Mouse (Mus musculus): ENCODE results near the gene Hsph1. TPM values are rescaled to one million over a fixed set of nuclear protein-coding genes. Genes with fewer than 3 reads are reported as not detected.

Gene Hsph1
- total and polyA plus RNA-seq, 3 experiments, result 12.6 to 75.7 (median 62.1) TPM

- no peak overlapping the region for H3K9ac ChIP-seq (ENCODE audit: low read depth, low read length)
- H3K36me3 ChIP-seq (ENCODE audit: control insufficient read depth, insufficient read depth, low read length), result no peaks in the 10 kb centered on the region
- no peaks in the 10 kb centered on the region for H3K27me3 ChIP-seq (ENCODE audit: control insufficient read depth, insufficient read depth, low read length)
- no peaks in the 10 kb centered on the region for H3K79me2 ChIP-seq (replicated peaks; ENCODE audit: control insufficient read depth, insufficient read depth, low read length)
- intact Hi-C loops (cut with DNase I), result no loop called here
- no peak for DNase-seq
- no peak for TF ChIP-seq POLR2A (IDR thresholded peaks at IDR 0.05; ENCODE audit: insufficient read depth, low read depth, low read length)
- no peak for TF ChIP-seq CTCF (IDR thresholded peaks at IDR 0.05)
- TF ChIP-seq EP300 (IDR thresholded peaks at IDR 0.05; ENCODE audit: insufficient read depth, low read depth, low read length), result no peak
- no peak overlapping the region for H3K27ac ChIP-seq
- peaks cover 2% of the 10 kb centered on the region; the same call in 1 of the 2 replicates for H3K4me1 ChIP-seq (ENCODE audit: control insufficient read depth, insufficient read depth, low read length)
- no peak overlapping the region for H3K4me3 ChIP-seq
- 68% methylated on average over 11 of the region's 11 CpGs for whole genome bisulfite sequencing
Observed at GRCm38 (mm10) chr5:149566026-149566425, 70.2 kb downstream of the Hsph1 start.

Other genes with a start within 250 kb of the Hsph1 start
- gene Medag, start 224.6 kb downstream of the Hsph1 start, total RNA-seq (2021), result 10 to 100 TPM; 12.3 to 12.5 TPM
- gene Medag, start 224.6 kb downstream of the Hsph1 start, polyA plus RNA-seq (2012; rRNA removed), result 6.7 and 10.9 TPM in 2 replicates
- not detected for gene Tex26, start 196.7 kb downstream of the Hsph1 start, total RNA-seq (2021)
- not detected in 2 replicates for gene Tex26, start 196.7 kb downstream of the Hsph1 start, polyA plus RNA-seq (2012; rRNA removed)
- gene Wdr95, start 107.7 kb downstream of the Hsph1 start, total RNA-seq (2021), result not detected
- 0.06 and 0.29 TPM in 2 replicates for gene Wdr95, start 107.7 kb downstream of the Hsph1 start, polyA plus RNA-seq (2012; rRNA removed)
- gene B3glct, start 41.9 kb upstream of the Hsph1 start, total RNA-seq (2021), result 1 to 10 TPM; 4.9 to 6.4 TPM
- 4.6 and 5.2 TPM in 2 replicates for gene B3glct, start 41.9 kb upstream of the Hsph1 start, polyA plus RNA-seq (2012; rRNA removed)

Data from heart, adult 2 months (tissue).